Mouse (Mus musculus): ENCODE data around the gene Epb41.

Gene Epb41

DNA sequence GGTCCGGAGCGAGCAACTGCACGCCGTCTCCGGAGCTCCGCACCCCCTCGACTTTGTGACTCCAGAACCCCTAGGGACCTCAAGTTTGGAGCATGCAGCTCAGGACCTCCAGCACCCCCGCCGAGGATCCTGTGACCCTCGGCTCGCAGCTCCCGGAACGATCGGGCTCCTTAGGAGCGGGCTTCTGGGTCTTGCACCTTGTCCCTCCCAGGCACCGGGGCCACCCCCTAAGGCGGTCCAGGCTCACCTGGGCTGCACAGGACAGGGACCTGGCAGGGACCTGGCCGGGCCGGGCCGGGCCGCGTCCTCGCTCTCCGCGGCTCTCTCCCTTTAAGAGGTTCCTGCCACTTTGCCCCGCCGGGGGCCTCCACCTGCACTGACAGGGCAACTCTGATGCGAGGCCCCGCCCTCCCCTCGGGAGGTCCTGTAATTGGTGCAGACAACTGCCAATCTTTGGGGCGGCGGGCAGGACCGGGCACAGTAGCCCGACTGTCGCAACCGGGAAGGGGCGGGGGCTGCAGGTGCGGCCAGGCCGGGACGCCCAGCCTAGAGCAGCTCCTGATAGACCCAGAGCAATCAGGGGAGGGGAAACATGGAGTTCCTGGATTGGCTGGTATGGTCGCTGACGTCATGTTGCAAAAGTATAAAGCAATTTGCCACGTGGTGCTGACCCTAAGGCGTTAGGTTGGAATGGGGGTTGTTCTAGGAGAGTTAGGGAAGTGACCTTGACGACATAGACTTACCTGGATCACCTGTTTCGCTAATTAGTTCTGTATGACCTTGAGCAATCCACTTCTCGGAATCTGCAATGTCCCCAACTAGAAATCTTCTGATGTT lies at the start of gene Epb41:
Gene Epb41 (minus strand): TSS at position 389 of the 837 bp plus-strand sequence.
- DNase-seq, result peak; percentile 100

DNA sequence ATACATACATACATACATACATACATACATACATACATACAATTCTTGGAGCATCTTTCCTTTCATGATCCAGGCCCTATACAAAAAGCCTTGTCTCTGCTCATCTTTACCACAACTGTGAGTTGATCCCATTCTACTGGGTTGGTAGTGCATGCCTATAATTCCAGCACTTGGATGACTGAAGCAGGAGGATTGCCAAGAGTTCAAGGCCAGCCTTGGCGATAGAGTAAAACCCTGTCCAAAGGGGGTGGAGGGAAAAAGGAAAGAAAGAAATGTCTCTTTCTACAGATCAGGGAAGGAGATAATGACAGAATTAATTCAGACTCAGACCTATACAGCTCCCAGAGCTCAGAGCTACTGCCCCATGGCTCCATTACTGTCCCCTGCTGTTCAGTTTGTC lies 48.0 kb upstream of the Epb41 start:
- DNase-seq, result no peak

DNA sequence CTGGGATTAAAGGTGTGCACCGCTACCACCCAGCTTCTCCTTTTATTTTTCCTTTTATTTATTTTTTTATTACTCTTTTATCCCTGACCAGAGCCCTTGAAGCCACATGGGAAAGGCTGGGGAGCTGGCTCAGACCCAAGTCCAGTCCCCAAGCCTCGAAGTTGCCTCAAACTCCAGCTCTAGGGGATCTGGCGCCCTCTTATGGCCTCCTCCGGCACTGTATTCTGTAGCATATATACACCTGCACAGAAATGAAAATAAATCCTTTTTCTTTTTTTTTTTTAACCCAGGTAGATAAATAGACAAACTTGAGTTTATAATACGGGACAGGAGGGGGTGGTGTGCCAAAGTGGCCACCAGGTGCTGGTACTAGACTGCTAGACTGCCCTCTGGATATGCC lies 46.6 kb upstream of the Epb41 start:
- no peak for DNase-seq

DNA sequence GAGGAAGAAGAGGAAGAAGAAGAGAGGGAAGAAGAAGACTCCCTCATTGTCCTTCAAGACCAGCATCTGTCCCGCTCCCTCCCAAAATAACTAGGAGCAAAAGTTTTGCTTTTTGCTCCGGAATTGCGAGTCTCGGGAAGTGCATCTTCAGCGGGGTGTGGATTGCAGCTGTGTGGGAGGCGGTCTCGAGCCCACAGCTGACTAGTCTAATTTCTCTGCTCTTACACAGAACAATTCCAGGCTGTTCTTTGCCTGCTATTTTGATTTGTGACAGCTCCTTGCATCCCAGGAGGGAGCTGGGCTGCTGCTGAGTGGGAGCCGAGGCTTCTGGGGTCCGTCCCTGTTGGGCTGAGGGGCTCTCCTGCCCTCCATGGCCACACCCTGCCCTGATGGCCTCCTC lies 44.4 kb upstream of the Epb41 start:
- no peak for DNase-seq

DNA sequence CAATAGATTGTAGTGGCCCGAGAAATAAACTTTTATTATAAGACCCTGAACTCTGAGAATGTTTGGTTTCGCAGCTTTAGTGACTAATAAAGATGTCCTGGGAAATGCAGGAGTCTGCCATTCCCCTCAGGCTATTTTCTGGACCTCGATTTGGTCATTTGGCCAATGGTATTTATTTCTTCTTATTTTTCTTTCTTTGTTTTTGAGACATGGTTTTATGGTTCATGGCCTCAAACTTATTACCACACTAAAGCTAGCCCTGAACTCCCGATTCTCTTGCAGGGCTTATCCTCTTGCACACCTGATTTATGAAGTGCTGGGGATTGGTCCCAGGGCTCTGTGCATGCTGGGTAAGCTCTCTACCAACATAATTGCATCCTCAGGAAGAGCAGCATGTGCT lies 41.2 kb upstream of the Epb41 start:
- no peak for DNase-seq

DNA sequence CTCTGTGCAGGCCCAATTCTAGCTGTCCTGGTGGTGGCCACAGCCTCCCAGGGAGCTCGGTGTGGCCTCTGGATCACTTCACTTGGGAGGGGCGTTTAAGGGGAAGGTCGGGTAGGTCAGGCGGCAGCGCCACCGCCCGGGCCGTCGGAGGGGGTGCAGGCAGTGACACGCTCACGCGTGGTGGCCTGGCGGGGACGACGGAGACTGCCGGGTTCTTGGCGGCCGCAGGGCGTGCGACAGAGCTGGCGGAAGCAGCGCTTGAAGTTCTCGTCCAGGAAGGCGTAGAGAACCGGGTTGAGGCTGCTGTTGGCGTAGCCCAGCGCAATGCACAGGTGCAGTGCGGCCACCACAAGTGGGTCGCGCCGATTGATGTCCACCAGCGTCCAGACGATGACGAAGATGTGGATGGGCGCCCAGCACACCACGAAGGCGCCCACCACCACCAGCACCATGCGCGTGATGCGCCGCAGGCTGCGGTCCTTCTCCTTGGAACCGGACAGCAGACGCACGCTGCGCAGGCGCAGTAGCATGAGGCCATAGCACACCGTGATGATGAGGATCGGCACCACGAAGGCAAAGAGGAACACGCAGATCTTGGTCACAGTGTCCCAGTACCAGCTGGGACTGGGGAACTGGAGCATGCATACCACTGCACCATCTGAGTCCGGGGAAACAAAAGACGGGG lies 38.4 kb upstream of the Epb41 start:
- peak; percentile 10 for DNase-seq

DNA sequence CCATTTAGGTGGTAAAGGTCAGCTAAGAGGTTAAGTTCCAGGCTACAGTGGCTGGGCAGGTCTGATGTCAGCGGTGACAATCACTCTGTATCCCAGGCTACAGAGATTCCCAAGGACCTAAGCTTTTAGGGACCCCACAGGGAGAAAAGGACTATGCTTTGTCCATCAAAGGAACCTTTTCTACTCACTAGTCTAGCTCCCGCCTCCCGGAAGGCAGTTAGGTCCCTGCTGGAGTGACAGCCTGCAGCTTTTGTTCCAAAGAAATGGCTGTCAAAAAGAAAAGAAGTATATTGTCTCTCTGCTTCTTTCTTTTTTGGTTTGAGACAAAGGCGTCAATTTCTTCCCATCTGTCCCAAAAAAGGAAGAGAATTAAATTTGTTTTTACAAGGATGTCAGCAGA lies 36.1 kb upstream of the Epb41 start:
- no peak for DNase-seq

DNA sequence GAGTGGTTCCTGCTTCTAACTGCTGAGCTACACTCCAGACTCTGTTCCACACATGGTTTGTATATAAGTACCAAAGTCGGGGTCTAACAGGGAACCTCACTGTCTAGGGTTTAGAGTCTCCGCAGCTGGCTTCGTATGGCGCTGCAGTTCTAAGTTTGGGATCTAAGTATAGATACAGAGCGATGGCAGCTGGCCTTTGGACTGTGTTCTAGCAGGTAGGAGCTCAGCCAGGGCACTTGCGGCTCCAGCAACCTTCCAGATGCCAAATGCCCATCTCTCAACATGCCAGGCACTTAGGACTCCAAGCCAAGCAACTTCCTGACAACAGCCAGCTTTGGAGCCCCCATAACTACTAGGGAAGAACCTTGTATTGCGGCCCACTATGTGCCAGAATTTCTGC lies 33.1 kb upstream of the Epb41 start:
- no peak for DNase-seq

DNA sequence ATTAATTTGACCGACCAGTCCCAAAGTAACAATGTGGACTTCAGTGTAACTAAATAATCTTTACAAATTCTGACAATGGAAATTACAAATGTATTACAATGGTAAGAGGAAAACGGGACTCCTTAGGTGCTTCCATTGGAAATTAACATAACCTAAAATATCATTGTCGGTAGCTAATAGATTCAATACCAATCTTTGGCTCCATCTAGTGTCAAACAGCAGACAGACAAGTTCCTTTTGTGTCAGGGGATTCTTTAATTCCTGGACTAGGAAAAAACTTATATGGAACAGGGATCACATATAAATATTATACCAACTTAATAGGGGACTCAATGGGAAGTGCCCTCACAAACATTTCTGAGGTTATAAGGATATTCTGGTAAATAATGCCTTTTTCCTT lies 26.0 kb upstream of the Epb41 start:
- no peak for DNase-seq

DNA sequence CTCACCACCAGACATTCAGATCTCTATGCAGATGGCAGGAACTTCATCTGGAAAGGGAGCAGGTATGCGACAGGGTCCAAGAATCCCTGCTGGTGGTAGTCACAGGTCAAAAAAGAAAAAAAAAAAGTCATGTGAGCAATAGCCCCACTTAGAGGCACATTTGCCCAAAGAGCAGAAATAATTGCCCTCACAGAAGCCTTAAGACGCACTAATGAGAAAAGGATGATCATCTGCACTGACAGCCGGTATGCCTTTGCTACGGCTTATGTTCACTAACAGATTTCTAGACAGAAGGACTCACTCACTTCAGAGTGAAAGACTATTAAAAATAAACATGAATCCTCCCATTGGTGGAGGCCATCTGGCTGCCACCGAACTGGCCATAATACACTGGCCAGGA lies 24.4 kb upstream of the Epb41 start:
- DNase-seq, result no peak

DNA sequence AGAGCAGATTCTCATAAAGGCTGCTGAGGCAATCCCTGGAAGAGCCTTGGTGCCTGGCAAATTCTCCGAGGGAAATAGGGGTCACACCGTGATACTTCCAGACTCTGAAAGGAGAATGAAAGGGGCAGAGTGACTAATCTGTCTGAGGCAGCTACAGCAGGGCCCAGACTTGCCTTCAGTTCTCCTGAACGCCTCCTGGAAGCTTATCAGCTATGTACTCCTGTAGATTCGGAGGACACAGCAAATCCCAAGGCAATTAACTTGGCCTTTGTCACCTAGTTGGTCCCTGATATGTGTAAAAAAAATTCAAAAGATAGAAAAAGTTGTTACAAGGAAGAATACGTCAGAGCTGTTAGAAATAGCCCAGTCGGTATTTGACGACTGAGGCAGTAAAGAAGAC lies 19.9 kb upstream of the Epb41 start:
- no peak for DNase-seq

DNA sequence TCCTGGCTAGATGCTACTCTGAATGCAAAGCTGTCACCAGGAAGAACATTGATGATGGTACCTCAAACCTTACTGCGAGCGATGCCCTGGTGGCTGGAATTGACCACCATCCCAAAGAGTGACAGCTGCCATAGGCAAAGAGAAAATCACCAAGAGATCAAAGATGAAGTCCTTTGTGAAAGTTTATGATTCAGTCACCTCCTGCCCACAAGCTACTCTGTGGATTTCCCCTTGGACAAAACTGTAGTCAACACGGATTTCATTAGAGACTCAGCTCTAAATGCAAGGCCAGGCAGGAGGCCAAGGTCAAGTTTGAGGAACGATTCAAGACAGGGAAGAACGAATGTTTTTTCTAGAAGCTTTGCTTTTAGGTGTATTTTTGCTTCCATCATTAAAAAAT lies 18.8 kb upstream of the Epb41 start:
- no peak for DNase-seq

DNA sequence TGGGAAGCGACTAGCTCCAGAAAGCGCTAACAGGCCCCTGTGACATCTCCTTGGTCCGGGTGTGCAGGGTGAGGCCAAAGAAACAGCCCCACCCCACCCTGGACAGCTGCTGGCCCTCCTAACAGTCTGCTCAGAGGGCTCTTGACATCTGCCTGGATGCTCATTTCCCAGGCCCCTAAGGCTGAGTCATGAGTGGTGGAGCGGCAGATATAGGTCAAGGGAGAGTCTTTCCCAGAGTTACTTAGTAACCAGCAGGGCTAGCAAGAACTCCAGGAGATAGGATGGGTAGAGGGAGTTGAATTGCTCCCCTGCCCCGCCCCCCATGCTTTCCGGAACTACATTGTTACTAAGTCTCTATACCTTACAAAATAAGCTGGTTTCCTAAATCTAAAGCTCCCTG lies 18.0 kb upstream of the Epb41 start:
- no peak for DNase-seq

DNA sequence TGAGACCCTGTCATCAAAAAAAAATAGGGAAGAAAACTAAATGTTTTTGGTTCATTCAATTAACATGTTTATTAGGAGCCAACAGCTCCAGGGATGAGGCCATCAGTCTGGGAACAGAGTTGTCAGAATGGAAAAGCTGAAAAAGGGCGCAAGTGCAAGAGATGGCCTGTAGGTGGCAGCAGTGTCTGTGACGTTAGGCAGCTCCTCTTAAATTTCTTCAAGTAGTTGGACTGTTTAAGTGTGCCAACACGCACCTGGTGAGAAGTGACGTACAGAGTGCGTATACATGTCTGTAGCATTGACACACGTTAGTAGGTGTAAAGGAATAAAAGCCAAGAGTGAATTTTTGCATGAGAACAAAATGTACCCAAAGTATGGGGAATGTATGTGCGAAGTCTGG lies 13.8 kb upstream of the Epb41 start:
- peak; percentile 46 for DNase-seq

DNA sequence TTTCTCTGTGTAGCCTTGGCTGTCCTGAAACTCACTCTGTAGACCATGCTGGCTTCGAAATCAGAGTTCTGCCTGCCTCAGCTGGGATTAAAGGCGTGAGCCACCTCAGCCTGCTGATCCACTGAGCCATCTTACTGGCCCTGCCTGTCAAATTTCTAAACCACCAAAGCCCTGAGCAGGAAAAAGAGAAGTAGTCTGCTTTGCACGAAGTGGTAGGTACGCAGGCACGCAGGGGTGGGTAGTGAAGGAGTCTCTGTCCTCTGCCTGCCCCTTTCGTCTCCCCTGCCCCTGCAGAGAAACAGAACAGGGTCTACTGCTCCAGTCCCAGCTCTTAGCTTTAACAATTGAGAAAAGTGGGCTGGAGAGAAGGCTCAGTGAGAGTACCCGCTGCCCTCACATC lies 10.0 kb upstream of the Epb41 start:
- no peak for DNase-seq

DNA sequence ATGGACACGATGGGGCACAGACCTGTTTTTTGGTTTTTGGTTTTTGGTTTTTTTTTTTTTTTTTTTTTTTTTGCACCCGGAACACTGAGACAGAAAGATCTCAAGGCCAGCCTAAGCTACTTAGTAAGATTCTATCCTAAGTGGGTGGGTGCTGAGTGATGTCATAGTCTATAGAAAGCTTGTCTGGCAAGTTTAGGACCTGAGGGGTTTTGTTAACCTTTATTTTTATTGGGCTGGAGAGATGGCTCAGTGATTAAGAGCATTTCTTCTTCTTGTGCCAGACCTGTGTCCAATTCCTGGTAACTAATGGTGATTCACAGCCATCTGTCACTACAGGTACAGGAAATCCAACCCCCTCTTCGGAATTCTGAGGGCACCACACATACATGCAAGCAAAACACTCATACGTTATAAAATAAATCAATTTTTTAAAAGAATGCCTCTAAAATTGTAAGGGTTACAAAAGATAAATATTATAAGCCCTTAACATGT lies 5.4 kb upstream of the Epb41 start:
- no peak for DNase-seq

DNA sequence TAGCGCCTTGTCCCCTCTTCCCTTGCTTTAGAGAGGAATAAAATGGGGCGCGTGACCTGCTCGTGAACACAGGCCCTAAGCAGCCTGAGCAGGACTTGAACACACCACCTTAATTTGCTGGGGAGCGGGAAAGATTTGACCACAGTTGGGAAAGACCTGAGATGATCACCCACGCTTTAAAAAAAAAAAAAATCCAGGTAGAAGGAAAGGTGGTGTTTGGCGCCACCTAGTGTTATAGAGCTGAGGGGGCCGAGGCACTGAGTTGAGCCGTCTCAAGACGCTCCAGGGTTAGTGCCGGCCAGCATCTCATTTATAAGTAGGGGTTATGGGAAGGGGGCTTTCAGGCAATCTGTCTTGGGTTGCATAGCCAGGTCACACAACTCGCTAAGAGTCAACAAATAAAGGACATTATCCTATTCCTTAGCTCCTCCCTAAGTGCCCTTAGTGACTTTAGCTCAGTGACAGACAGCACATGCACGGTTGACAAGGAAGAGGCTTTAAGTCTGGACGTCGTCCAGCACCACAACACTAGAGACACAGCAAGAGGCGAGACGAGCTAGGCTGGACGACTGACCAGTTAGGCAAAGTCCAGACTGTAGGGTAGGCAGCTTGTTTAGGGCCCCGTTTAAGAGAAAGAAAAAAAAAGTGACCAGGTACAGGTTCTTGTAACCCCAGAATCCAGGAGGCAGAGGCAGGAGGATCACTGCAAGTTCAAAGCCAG lies 4.6 kb upstream of the Epb41 start:
- DNase-seq, result peak; percentile 69

DNA sequence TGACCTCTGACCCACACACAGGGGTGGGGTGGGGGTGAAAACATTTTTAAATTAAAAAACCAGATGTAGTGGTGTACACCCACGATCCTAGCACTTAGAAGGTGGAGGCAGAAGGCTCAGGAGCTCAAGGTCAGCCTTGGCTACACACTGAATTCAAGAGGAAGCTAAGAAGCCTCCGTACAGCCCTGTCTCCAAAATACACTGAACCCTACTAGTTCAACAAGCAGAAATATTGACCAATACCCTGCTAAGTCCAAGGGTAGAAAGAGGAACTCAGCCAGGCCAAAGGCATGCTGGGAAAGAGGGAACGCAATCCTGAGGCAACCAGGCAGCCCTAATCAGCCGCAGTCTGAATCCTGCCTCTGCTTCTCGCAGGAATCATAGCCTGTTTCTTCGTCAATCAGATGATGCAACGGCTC lies 3.2 kb upstream of the Epb41 start:
- no peak for DNase-seq

DNA sequence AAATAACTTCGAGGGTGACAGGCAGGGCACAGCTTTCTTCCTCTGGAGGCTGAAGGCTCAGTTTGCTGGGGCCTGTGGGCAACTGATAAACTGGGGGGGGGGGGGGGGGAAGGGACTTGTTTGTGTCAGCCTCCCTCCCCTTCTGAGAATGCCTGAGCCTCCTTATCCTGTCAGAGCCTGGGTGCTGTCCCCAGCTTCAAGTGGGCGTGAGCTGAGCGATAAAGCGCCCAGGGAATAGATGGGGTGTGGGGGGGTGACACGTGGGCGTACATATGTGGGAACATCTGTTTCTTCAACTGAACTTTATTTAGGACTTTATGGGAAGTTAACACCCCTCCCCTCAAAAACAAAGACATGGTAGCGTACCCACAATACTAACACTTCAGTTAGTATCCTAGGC lies 2.3 kb upstream of the Epb41 start:
- DNase-seq, result no peak

DNA sequence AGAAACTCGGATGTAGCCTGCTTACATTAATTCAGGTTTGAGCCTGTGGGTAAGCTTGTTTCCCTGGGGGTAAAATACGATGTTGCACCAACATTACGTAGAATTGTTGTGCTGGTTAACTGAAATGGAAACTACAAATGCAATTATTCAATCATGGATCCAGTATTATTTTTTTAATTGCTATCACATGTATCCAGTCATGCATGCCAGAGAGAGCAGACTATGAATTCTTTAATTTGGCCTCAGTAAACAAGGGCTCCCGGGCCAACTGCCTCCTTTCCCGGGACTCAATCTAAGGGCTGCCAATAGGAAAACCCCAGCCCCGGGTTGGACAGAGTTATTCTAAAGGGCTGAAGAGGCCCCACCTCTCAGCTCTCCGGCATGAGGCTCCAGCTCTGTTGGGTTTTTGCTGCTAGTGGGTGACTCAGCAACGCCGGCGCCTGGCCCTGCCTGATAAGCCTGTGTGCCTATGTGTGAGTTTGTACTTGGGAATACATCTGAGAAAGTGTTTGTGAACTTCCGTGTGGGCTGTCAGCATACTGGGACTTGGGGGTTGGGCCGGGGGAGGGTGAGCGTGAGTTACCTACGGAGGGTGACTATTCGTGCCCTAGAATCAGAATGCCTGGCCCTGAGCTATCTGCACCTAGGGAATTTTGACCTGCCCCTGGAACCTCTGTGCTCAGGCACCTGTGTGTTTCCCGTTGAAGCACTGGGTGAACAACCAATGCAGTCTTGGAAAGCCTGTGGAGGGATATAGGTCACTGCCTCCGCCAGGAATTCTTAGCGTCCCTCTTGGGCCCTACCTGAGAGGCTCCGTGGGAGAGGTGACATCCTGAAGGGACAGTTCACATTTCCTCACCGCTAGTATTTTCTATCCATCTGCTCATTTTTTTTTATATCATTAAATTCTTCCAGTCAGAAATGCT lies 1.6 kb upstream of the Epb41 start:
- DNase-seq, result no peak

DNA sequence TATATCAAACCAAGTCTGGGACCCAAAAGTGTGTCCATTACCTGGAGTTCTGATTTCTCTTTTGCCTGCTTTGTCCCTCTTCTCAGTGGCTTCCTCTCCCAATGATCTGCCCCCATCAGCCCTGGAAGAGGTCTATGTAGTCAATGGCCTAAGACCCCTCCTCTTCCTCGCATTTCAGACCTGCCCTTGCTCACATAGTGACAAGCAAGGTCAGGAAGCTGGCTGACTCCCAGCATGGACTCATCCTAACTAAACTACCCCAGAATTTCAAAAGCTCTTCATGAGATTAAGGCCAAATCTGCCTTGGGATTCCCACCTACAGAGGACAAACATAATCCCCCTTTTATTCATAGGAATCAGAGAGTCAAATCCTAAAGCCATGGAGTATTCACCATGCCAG lies 675 bp upstream of the Epb41 start:
- no peak for DNase-seq

DNA sequence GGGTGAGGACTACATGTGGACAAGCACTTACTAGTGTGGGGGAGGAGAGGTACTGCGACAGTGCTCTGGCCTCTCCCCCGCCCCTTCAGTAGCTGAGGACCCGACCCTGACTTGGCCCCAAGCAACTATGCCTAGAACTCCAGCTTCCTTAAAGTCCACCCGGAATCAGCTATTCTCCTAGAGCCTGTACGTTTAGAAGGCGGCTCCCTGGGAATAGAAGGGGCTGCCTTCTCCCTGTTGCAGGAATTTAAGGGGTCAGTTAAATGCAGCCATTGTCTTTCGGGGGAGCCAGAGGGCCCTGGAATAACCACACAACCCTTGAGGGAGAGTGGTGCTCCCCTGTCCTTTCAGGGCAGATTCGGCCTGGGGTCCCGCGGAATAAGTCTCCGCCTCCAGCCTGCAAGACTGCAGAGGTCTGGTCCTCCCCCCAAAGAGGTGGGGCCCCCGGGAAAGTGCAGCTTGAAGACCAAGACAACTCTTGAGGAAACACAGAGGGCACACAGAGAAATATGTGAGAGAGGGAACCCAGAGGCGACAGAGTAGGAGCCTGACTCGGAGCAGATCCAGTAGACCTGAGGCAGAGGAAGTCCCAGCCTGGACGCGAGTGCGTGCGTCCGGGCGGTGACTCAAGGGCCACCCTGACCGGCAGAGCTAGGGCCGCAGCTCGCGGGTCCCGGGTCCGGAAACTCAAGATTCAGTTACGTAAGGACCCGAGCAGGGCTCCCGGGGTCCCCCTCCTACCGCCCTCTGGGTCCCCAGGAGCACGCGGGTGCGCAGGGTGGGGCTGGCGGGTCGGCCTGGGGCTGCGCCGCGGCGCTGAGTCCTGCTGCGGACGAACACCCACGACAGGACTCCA lies 816 bp downstream of the Epb41 start, which contains the start of gene Gm10300:
Gene Gm10300 (plus strand): TSS at position 621 of the 856 bp plus-strand sequence.
- no peak for DNase-seq
